Mouse (Mus musculus) thymus, postnatal 10 days (tissue): ENCODE data around the gene Prn.

Source experiments
- DNase-seq, 2 experiments: peaks; one replicate each; pipeline ENCODE4 v3.0.0; 2021; ENCODE audit warnings: low spot score in 2 of 2

Prn gene

DNA sequence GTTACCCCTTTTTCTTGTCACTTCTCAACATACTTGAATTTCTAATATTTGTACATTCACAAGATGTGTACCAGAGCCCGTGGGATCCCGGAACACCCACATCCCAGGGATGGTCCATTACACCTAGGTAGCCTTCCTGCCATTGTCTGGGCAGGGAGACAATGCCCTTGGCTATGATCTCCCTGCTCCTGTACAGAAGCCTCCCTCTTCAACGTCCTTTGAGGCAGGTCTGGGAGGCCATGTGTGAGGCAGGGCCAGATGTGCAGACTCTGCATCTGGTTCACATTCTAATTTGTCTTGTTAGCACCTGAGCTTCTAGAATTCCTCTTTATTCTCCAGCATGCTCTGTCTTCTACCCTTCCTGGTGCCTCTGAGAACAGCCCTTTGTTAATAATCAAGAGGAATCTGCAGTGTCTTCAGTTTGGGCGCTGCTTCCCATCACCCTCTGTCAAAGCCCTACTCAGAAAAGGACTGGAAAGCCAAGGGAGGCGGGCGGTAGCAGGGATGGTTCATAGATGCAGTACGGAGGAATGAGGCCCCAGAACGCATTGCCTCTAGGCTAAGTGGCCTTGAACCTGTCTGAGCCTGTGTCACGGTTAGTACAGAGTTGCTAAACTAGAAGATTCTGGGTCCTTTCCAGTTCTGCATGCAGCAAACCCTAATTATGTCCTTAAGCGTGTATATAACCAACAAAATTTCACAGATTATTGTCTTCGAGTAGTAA is 39.3 kb downstream of the Prn start:
- no peak for DNase-seq

GRCm38 (mm10) chr2:131949767-131950597 is 40.2 kb downstream of the Prn start:
- DNase-seq: peak in 1 of 2 experiments; percentile 40

DNA sequence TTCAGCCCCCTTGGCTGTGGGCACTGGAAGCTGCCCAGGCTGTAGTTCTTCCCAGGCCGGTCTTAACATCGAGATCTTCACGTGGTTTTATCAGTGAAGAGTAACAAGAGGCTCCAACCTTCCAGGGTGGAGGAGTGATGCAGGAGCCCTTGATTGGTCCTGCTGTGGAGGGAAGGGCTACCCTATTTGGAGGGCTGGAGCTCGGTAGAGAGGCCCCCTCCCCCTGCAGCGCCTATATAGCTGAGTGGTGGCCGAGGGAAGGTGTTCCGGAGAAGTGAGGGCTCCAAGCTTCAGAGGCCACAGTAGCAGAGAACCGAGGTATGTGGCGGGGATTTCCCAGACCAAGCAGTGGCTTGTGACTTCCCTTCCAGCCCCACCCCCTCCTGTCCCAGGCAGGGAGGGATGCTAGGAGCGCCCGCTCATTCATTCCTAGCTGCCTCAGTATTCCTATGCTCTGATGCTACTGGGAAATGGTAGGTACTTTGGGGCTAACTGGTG is 40.9 kb downstream of the Prn start, which contains the start of gene Prnd:
Prnd (plus strand) TSS at position 264 of the 498 bp plus-strand sequence.
- DNase-seq: no peak

GRCm38 (mm10) chr2:131952456-131952855 is 42.7 kb downstream of the Prn start:
- DNase-seq: no peak

DNA sequence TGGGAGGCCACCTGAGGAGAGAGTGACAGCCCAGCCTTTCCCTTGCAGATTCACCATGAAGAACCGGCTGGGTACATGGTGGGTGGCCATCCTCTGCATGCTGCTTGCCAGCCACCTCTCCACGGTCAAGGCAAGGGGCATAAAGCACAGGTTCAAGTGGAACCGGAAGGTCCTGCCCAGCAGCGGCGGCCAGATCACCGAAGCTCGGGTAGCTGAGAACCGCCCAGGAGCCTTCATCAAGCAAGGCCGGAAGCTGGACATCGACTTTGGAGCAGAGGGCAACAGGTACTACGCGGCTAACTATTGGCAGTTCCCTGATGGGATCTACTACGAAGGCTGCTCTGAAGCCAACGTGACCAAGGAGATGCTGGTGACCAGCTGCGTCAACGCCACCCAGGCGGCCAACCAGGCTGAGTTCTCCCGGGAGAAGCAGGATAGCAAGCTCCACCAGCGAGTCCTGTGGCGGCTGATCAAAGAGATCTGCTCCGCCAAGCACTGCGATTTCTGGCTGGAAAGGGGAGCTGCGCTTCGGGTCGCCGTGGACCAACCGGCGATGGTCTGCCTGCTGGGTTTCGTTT is 43.3 kb downstream of the Prn start:
- no peak for DNase-seq

- no peak for DNase-seq
These were observed 44.0 kb downstream of the Prn start for GRCm38 (mm10) chr2:131953711-131954110.

DNA sequence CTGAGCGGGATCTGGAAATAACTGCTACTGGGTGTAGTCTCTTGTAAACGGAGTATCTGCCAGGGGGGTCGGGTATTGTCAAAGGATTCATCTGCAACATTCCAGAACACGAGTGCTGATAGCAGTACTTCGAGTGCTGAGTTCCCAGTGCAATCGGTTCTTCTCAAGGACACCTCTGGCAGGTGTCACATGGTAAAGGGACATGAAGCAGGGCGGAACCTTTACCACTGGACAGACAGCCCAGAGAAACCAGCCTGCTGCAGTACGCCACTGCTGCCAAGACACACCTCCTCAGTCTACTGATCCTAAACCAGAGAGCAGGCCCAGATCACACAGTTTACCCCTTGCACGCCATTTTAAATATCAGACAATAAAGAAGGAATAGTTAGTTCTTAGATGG is 45.1 kb downstream of the Prn start:
- DNase-seq: no peak

GRCm38 (mm10) chr2:131955264-131955663 is 45.5 kb downstream of the Prn start:
- peak in 1 of 2 experiments; percentile 51 for DNase-seq

- no peak for DNase-seq
These were observed 46.8 kb downstream of the Prn start for GRCm38 (mm10) chr2:131956336-131957256.

GRCm38 (mm10) chr2:131957731-131958222 is 48.0 kb downstream of the Prn start:
- no peak for DNase-seq

- DNase-seq: no peak
These were observed 51.9 kb downstream of the Prn start for GRCm38 (mm10) chr2:131961671-131962070.

- DNase-seq: no peak
These were observed 60.8 kb downstream of the Prn start for GRCm38 (mm10) chr2:131970597-131970996.

DNA sequence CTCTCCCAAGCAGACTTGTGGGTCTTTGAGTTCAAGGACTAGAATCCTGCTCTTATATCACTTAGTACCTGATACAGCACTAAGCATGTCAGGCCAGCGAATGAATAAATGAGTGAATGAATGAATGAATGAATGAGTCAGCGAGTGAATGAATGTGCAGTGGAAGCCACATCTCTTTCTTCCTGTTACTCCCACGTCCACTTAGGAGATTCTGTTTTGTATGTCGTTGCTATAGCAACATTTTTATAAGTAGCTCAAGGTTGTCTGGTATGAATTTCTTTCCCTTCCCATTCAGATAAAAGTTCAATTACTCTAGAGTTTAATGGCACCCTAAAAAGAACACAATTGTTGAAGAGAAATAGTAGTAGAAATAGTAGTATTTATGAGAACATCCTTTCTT is 61.3 kb downstream of the Prn start:
- no peak for DNase-seq

DNA sequence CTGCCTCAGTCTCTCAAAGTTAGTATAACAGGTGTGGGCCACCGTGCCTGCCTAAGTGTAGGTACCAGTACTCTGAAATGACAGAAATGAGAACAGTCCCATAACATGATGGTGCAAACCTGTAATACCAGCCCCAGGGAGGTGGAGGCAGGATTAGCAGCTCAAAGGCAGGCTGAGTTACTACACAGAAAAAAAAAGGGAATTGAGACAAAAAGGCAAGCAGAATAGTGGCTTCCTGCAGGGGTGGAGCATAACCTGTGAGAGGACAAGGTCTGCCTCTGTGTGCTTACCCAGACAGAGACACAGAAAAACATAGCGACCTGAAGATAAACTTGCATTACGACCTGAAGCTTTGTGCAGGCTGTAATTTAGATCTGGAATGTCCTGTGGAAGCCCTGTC is 66.9 kb downstream of the Prn start:
- no peak for DNase-seq

GRCm38 (mm10) chr2:131980866-131981265 is 71.1 kb downstream of the Prn start:
- no peak for DNase-seq

- peak; percentile 42 to 70 for DNase-seq
These were observed 72.9 kb downstream of the Prn start for GRCm38 (mm10) chr2:131982546-131983196.

- DNase-seq: no peak
These were observed 78.2 kb downstream of the Prn start for GRCm38 (mm10) chr2:131987950-131988349.

DNA sequence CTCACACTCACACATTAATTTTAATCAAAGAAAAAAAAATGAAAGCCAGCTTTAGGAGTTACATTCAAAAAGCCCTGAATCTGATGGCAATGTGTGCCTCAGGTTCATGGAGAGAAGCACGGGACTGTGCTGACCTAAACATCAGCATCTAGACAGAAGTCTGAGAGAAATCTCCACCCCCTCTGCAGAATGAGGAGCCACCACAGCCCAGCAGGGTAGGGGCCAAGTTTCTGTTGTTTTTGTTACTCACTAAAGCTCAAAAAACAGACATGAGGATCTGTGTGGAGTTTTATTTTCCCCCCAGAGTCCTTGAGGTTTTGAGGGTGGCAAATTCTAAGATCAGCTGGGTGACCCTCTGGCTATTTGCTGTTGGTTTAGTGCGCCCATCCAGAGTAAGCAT is 78.8 kb downstream of the Prn start:
- no peak for DNase-seq

- no peak for DNase-seq
These were observed 82.7 kb downstream of the Prn start for GRCm38 (mm10) chr2:131992487-131992886.

GRCm38 (mm10) chr2:131993151-131993550 is 83.4 kb downstream of the Prn start:
- no peak for DNase-seq
